Mouse (Mus musculus) midbrain, embryonic 14.5 days (tissue): ENCODE data around the gene Lyrm4. TPM values are rescaled to one million over a fixed set of nuclear protein-coding genes. Genes with fewer than 3 reads are reported as not detected.
"Not testable (repeated sequence)": the region's sequence is repeated elsewhere in the genome, so short reads cannot be mapped to it uniquely, and the experiment has no call there.

Experiments
- ATAC-seq: fragments of 200-750 bp; cut with Nextera tagmentation; 2 replicates; pipeline ENCODE4 v1.8.0; 2017; ENCODE audit warnings: moderate number of reproducible peaks, moderate library complexity; ENCODE audit not compliant: low FRiP score, low TSS enrichment
- DNase-seq: peaks from one replicate; pipeline ENCODE4 v3.0.0-alpha.2; 2015
- H3K27ac ChIP-seq: fragments of 300-500 bp; sonication (generic); replicated peaks from 2 replicates; pipeline ENCODE4 v1.5.1; 2014; ENCODE audit warnings: mild to moderate bottlenecking, low read depth, low read length, moderate library complexity
- H3K27me3 ChIP-seq: fragments of 300-500 bp; sonication (generic); 2 replicates; pipeline ENCODE4 v1.6.1; 2014; ENCODE audit warnings: low read length, control low read depth, mixed read lengths; ENCODE audit not compliant: control insufficient read depth, insufficient read depth
- H3K36me3 ChIP-seq: fragments of 300-500 bp; sonication (generic); 2 replicates; pipeline ENCODE4 v1.6.1; 2014; ENCODE audit warnings: low read length, control low read depth; ENCODE audit not compliant: control insufficient read depth, insufficient read depth
- H3K4me1 ChIP-seq: fragments of 300-500 bp; sonication (generic); 2 replicates; pipeline ENCODE4 v1.6.1; 2014; ENCODE audit warnings: mild to moderate bottlenecking, antibody characterized with exemption, low read length, control low read depth; ENCODE audit not compliant: control insufficient read depth, insufficient read depth
- H3K4me2 ChIP-seq: fragments of 300-500 bp; sonication (generic); 2 replicates; pipeline ENCODE4 v1.6.1; 2014; ENCODE audit warnings: mild to moderate bottlenecking, low read length, moderate library complexity
- H3K4me3 ChIP-seq: fragments of 300-500 bp; sonication (generic); replicated peaks from 2 replicates; pipeline ENCODE4 v1.5.1; 2014; ENCODE audit warnings: low read depth, low read length
- H3K9ac ChIP-seq: fragments of 300-500 bp; sonication (generic); replicated peaks from 2 replicates; pipeline ENCODE4 v1.6.1; 2014; ENCODE audit warnings: mild to moderate bottlenecking, low read length, moderate library complexity
- H3K9me3 ChIP-seq: fragments of 300-500 bp; sonication (generic); 2 replicates; pipeline ENCODE4 v1.6.1; 2016; ENCODE audit warnings: low read length, control low read depth, mixed read lengths; ENCODE audit not compliant: control insufficient read depth
- WGBS: fragments of 180-500 bp; shearing (Covaris S2); extraction: QIAGEN DNeasy Blood & Tissue Kit; methylation state at CpG from one replicate; pipeline ENCODE4 v1.1.7; 2014; 5-methylcytosine and 5-hydroxymethylcytosine counted together
- polyA plus RNA-seq: library from polyadenylated mRNA; unstranded; fragments of >200 nt; fragmentation: Nextera tagmentation; extraction: Ambion mirVana; gene quantifications from 2 replicates; pipeline ENCODE4 v1.2.1, GENCODE M21; 2014

The Lyrm4 gene
- polyA plus RNA-seq, 1 experiment from 2014 or later = 40.3 TPM

GRCm38 (mm10) chr13:35994067-35994466, 123.3 kb downstream of the Lyrm4 start:
- H3K4me1 ChIP-seq = no peaks in the 10 kb centered on the region
- no peak overlapping the region for H3K27ac ChIP-seq
- no peaks in the 10 kb centered on the region for H3K36me3 ChIP-seq
- peak; percentile 18 for DNase-seq
- no peaks in the 10 kb centered on the region for H3K9me3 ChIP-seq
- H3K27me3 ChIP-seq = no peaks in the 10 kb centered on the region
- H3K4me2 ChIP-seq = no peak overlapping the region
- ATAC-seq = no peak
- no peak overlapping the region for H3K4me3 ChIP-seq
- 85% methylated on average over 8 of the region's 8 CpGs for WGBS
- H3K9ac ChIP-seq = no peak overlapping the region

- ATAC-seq, H3K4me1 ChIP-seq, H3K4me2 ChIP-seq, H3K9me3 ChIP-seq, H3K27me3 ChIP-seq, H3K4me3 ChIP-seq, DNase-seq, H3K27ac ChIP-seq, H3K36me3 ChIP-seq, H3K9ac ChIP-seq: not testable (repeated sequence)
- 97% methylated on average over 18 of the region's 21 CpGs for WGBS
Observed at GRCm38 (mm10) chr13:35991185-35991584, 126.1 kb downstream of the Lyrm4 start.

- Histone ChIP-seq H3K36me3 (no peaks in the 10 kb centered on the region), H3K9ac (no peak overlapping the region), H3K9me3 (no peaks in the 10 kb centered on the region), H3K4me2 (no peak overlapping the region), H3K27ac (no peak overlapping the region), H3K27me3 (no peaks in the 10 kb centered on the region), H3K4me1 (no peaks in the 10 kb centered on the region), H3K4me3 (no peak overlapping the region)
- ATAC-seq (no peak), DNase-seq (no peak)
- 76% methylated on average over 3 of the region's 3 CpGs for WGBS
Observed at GRCm38 (mm10) chr13:35989329-35989728, 128.0 kb downstream of the Lyrm4 start.

- 90% methylated on average over 6 of the region's 6 CpGs for WGBS
Observed at GRCm38 (mm10) chr13:35982985-35983384, 134.3 kb downstream of the Lyrm4 start.

GRCm38 (mm10) chr13:35980471-35980870, 136.9 kb downstream of the Lyrm4 start:
- Histone ChIP-seq H3K4me3 (no peak overlapping the region), H3K4me1 (0 out of 2 replicates have a peak, but pooled peaks cover 4% of the 10 kb centered on the region), H3K27me3 (no peaks in the 10 kb centered on the region), H3K9me3 (no peaks in the 10 kb centered on the region), H3K27ac (no peak overlapping the region), H3K4me2 (no peak overlapping the region), H3K36me3 (peaks cover 13% of the 10 kb centered on the region; the same call in 1 of the 2 replicates), H3K9ac (no peak overlapping the region)
- WGBS = 47% methylated on average over 4 of the region's 4 CpGs
- ATAC-seq (no peak), DNase-seq (no peak)

More at GRCm38 (mm10) chr13:35982985-35983384, 134.3 kb downstream of the Lyrm4 start:
- H3K9ac ChIP-seq = no peak overlapping the region
- H3K36me3 ChIP-seq = peaks cover 4% of the 10 kb centered on the region; the same call in 1 of the 2 replicates
- no peak overlapping the region for H3K4me2 ChIP-seq
- H3K27me3 ChIP-seq = no peaks in the 10 kb centered on the region
- no peak for DNase-seq
- H3K9me3 ChIP-seq = no peaks in the 10 kb centered on the region
- H3K27ac ChIP-seq = no peak overlapping the region
- no peak for ATAC-seq
- H3K4me3 ChIP-seq = no peak overlapping the region
- H3K4me1 ChIP-seq = 0 out of 2 replicates have a peak, but pooled peaks cover 4% of the 10 kb centered on the region

- H3K4me3 ChIP-seq = no peak overlapping the region
- 88% methylated on average over 7 of the region's 7 CpGs for WGBS
- no peak overlapping the region for H3K27ac ChIP-seq
- H3K4me1 ChIP-seq = 0 out of 2 replicates have a peak, but pooled peaks cover 4% of the 10 kb centered on the region
- H3K4me2 ChIP-seq = no peak overlapping the region
- no peaks in the 10 kb centered on the region for H3K27me3 ChIP-seq
- H3K9me3 ChIP-seq = no peaks in the 10 kb centered on the region
- H3K36me3 ChIP-seq = peaks cover 13% of the 10 kb centered on the region; the same call in 1 of the 2 replicates
- ATAC-seq (no peak), DNase-seq (no peak)
- H3K9ac ChIP-seq = no peak overlapping the region
Observed at GRCm38 (mm10) chr13:35976912-35977311, 140.4 kb downstream of the Lyrm4 start.

GRCm38 (mm10) chr13:35969829-35970228, 147.5 kb downstream of the Lyrm4 start:
- WGBS = 28% methylated on average over 9 of the region's 9 CpGs
- Histone ChIP-seq H3K4me2 (peak overlapping the region; percentile 100), H3K9ac (0 out of 2 replicates have a peak overlapping the region, but pooled peaks have one; percentile 23), H3K4me1 (0 out of 2 replicates have a peak, but pooled peaks cover 6% of the 10 kb centered on the region), H3K9me3 (no peaks in the 10 kb centered on the region), H3K4me3 (peak overlapping the region; percentile 59), H3K36me3 (no peaks in the 10 kb centered on the region), H3K27ac (no peak overlapping the region), H3K27me3 (peaks cover 25% of the 10 kb centered on the region)
- no peak for ATAC-seq
- no peak for DNase-seq

GRCm38 (mm10) chr13:35969431-35969721, 147.9 kb downstream of the Lyrm4 start:
- 0 out of 2 replicates have a peak, but pooled peaks have one; percentile 7 for ATAC-seq
- Histone ChIP-seq H3K9ac (peak overlapping the region; percentile 48), H3K27me3 (peaks cover 25% of the 10 kb centered on the region), H3K9me3 (no peaks in the 10 kb centered on the region), H3K4me2 (peak overlapping the region; percentile 100), H3K4me3 (peak overlapping the region; percentile 59), H3K4me1 (0 out of 2 replicates have a peak, but pooled peaks cover 6% of the 10 kb centered on the region), H3K27ac (no peak overlapping the region), H3K36me3 (no peaks in the 10 kb centered on the region)
- DNase-seq = peak; percentile 54
- under 1% methylated on average over 18 of the region's 18 CpGs for WGBS

- H3K36me3 ChIP-seq = no peaks in the 10 kb centered on the region
- peak overlapping the region; percentile 59 for H3K4me3 ChIP-seq
- H3K4me1 ChIP-seq = 0 out of 2 replicates have a peak, but pooled peaks cover 6% of the 10 kb centered on the region
- ATAC-seq (peak; percentile 67), DNase-seq (peak; percentile 70)
- under 1% methylated on average over 57 of the region's 57 CpGs for WGBS
- peak overlapping the region; percentile 100 for H3K4me2 ChIP-seq
- H3K27me3 ChIP-seq = peaks cover 25% of the 10 kb centered on the region
- no peaks in the 10 kb centered on the region for H3K9me3 ChIP-seq
- H3K27ac ChIP-seq = no peak overlapping the region
- H3K9ac ChIP-seq = peak overlapping the region; percentile 48
Observed at GRCm38 (mm10) chr13:35968719-35969430, 148.5 kb downstream of the Lyrm4 start.
